Mouse (Mus musculus) 3134 (cell line): ENCODE measurements around the gene Tgfb2.

Experiments
- DNase-seq: peaks from one replicate; pipeline ENCODE4 v3.0.0-alpha.2; 2011; ENCODE audit warnings: low spot score; ENCODE audit not compliant: insufficient read length; ENCODE audit errors: extremely low read depth

The Tgfb2 gene

DNA sequence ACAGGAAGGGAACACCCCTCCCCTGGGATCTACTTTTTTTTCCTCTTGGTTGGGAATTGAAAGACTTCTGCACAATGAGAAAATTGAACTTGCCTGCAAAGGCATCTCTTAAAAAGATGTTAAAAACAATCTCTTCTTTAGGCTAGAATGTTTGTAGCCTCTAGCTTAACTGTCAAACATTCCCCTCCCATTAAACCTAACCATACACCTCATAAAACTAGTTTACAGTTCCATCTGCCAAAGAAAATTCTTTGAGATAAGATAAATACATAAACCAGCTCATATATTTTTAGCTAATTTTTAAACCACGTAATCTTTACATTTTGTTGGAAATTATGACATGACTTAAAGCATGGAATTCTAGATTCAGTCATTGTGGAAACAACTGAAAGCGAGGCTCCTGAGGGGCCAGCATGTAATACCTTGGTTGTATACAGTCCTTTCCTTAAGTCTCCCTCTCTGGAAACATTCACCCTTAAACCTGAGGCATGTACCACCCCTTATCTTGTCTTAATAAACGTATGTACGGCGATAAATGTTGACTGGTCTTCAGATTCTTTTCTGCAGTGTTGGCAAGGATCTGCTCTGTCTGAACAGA, 49.0 kb downstream of the Tgfb2 start:
- DNase-seq: no peak

DNA sequence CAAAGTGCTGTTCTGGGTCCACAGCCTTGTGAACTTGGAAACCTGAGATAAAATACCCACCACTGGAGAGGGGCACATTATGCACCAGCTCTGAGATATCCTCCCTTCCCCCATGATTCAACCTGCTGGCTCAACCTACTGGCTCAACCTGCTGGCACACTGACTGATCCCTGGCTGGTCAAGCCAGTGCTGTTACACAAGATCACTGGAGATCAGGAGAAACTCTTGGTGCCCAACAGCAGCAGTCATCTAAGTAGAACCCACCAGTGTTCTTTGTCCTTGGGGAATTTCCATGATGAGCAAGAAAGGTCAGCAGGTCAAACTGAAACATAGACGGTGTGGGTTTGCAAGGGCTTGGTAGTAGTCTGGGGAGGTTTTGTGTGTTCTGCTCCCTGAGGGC, 49.6 kb downstream of the Tgfb2 start:
- DNase-seq: no peak

DNA sequence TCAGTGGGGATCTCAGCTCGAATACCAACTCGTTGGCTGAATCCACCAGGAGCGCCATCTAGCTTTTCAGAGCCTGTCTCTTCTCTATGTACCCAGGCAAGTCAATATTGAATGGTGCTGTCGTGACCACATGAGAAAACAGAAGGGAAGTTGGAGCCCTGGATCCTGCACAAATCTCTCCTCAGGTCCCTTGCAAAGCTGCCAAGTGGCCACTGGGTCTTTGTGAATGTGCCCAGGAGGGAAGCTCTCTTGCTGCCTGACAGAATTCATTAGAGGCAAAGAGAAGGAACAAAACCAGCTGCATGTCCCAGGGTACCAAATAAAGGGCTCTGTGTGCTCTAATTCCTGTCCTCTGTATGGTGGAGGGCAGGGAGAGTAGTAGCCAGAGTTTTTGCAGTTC, 50.7 kb downstream of the Tgfb2 start:
- DNase-seq: no peak

DNA sequence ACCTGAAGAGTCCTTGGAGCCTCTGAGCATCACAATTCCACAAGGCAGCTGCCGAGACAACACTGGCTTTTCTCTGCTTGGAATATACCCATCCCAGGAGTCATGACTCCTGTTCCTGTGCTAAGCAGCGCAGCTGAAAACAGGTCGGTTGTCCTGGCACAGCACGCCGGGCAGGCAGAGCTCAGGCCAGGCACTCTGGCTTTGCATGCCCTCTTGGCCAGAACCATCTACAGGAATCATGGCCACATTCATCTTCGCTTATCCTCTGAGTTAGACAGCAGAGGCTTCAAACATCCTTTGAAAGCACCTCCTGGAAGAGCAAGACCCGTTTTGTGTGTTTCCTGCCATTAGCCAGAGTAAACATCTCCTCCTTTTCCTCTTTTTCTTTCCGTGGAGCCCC, 53.6 kb downstream of the Tgfb2 start:
- DNase-seq: peak; percentile 5

DNA sequence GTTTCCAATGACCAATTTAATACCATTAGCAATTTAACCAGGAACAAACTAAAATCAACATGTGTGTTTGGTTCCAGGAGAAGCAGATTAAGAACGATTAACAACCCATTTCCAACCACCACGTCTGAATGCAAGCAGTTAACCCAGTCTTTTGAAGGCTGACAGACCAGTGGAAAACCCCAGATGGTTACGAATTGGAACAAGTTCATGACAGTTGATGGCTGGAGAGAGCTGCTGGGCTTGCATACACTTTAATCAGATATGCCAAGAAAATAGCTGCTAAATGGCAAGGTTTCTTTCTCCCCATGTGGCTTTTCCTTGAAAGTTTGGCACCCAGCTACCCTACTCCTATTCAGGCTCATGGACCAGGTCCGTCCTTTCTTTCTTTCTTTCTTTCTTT, 55.8 kb downstream of the Tgfb2 start:
- DNase-seq: no peak

DNA sequence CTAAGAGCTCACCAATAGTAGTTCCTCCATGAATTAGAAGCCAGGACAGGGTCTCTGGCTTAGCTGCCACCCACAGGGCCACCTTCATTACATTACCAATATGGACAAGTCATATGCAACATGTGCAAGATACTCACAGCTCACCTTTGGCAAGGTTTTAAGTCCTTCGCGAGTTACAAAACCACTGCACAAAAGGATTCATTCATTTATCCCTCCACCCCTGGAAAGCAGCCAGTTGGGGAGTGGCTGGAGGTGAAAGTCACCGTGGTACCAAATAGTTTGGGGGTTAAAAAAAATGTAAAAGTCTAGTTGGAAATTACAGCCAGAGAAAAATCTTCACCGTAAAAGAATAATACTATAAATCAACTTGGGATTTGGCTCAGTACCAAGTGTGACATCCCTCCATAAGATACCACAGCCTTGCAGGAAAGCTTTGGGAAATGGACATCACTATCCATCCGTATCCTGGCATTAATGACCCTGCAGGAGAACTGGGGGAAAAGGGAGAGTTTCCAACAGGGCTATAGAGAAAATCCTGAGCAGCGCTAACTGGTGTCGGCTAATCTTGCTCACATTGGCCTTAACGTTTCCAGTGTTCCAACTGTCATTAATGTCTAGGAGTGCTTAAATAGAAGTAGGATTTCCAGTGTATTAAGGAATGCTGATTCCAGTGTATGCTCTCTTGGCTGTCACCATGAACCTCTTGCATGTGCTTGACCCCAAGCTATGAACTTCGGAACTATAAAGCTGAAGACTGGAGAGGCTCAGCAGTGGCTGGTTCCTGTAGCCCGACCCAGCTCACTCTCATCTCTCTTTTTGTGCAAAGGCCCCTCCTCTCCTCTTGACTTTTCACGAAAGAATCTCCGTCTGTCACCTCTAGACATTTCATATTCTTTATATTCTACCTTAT, 68.2 kb downstream of the Tgfb2 start:
- DNase-seq: no peak

DNA sequence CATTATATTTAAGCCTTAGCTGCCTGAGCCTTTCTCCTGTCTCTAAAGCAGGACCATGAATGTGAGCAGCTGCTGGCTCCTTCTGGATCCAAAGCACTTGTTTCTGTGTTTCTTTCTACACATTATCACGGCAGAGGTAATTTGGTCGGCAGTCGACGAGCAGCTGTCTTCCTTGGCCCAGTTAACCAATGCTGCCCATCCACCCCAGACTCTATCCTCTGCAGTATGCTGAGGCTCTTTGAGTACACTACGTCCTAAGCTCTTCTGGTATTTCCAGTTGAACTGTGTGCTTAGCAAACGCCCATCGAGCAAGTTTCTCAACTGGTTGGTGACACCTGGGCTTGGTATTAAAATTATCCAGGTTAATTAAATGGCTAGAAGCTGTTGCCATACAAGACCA, 70.7 kb downstream of the Tgfb2 start:
- DNase-seq: no peak

DNA sequence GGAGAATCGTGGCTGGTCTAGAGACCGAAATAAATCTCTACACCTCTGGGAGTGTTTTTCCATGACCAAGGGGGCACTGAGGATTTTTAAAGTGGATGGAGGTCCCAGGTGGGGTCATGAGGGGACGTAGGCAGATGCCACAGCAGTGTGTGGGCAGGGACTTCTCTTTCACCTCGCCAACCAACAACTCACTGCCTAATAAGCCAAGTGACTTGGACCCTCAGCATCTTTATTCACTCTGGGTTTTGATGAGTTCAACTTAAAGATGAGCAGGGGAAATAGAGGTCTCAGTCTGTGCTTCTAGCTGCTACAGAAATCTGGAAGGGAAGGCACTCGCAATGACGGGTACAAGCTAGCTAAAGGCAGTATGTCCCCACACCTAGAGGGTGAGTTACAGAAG, 74.3 kb downstream of the Tgfb2 start:
- no peak for DNase-seq

DNA sequence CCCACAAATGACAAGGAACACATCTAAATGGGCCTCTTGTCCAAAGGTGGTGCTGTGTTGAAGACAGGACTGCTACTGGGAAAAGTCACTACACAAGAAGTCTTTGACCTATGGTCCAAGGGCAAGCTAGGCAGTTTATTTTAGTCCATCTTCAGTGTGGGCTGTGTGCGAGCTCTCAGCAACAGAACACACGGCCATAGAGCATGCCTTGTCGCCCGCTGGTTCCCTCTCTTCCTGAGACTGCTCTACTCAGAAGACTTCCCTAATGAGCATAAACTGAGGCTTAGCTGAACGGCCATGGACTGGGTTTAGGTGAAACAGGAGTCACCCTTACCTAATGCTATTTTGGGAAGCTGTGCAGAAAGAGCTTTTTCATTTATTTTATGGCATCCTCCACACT, 74.8 kb downstream of the Tgfb2 start:
- no peak for DNase-seq

DNA sequence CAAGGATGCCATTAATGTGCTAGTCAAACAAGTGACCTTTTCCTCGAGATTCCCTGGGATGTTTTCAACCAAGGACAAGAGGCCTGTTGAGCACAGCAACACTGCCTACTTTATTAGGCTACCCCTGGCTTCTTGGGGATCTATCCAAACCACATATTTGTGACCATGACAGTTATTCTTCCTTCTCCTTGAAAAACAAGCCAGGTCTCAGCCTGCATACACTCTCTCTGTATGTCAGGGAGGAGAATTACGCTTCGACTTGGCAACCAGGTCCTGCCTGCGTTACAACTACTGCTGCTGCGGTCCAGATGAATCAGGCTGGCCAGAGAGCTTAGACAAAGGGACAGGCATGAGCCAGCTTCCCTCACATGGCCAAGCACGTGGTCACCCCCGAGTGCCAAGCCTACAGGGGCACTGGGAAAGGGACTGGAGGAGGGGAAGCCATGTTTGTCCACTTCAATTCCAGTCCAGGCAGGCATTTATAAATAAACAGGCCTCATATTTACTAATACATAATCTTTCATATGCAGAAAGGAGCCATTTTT, 78.3 kb downstream of the Tgfb2 start:
- peak; percentile 80 for DNase-seq

DNA sequence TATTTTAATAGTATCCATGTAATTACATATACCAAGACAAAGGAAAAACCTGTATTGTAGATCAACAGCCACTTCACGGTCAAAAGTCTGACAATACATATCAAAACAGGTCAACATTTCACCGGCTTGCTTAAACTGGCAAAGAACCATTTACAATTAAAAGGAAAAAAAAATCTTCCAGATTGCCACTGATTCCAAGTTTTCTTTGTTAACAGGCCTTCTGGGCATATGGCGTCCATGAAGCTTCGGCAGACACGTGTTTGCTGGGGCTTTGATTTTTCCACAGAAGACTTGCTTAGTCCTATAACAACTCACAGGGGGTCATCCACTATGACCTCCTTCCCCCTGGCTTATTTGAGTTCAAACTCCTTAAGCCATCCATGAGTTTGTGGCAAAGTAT, 81.3 kb downstream of the Tgfb2 start:
- no peak for DNase-seq

DNA sequence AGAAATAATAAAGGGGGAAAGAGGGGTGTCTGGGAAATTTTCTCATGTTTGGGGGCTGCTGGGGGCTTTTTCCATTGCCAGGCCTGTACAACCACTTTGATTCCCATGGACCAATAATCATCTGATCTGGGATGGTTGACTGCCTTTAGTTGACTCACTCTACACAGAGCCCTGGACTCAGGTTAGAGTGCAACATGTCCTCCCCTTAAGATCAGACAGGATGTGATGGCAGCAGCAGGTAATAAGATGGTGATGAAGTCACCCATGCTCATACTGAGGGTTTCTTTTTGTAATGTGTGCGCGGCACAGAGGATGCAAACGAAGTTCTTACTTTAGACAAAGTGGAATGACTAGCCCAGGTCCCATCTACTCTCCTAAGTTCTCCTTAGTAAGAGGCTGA, 84.0 kb downstream of the Tgfb2 start:
- no peak for DNase-seq

DNA sequence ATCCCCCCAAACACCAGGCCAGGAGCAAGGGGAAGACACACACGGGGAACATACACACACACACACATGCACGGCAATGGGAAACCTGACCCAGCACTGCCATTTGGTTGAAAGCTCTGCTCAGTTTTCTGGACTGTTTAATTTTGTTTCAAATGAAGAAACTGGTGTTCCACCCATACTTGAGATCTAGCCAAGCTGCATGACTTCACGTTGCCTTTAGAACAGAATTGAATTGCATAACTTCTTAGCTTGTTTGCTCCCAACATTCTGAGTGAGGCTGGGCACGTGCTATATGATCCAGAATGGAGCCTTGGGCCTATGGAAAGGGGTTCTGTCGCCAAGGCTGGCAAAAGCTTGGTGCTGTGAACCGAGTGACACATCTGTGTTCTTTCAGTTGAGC, 87.5 kb downstream of the Tgfb2 start:
- no peak for DNase-seq

DNA sequence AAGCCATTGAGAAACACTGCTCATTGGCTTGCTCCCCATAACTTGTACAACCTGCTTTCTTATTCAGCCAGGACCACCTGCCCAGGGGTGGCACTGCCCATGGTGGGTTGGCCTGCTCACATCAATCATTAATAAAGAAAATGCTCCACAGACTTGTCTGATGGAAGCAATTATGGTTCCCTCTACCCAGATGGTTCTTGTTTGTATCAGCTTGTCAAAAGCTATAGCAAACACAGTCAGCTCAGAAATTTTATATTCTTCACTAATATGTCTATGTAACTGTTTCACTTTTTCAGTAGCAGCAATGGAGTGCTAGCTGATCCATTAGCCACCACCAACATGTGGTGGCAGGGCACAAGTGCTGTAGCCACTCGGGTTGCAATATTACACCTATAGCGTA, 94.4 kb downstream of the Tgfb2 start:
- DNase-seq: no peak

DNA sequence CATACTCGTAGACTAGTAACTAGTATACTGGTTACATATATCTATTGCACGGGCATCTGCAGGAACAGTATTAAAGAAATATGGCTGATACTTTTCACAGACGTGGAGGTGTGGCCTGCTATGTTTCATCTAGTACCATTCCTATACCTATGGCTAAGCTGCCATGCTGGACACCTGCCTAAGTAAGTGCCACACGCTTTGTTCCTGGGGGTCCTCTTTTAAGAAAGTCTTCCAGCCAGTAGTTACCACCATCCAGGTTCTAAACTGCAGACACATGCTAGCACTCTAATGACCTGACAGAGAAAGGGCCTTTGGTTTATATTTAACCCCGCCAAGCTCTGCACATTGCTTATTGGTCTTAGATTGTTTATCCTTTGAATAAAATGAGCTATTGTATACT, 95.3 kb downstream of the Tgfb2 start:
- DNase-seq: no peak

DNA sequence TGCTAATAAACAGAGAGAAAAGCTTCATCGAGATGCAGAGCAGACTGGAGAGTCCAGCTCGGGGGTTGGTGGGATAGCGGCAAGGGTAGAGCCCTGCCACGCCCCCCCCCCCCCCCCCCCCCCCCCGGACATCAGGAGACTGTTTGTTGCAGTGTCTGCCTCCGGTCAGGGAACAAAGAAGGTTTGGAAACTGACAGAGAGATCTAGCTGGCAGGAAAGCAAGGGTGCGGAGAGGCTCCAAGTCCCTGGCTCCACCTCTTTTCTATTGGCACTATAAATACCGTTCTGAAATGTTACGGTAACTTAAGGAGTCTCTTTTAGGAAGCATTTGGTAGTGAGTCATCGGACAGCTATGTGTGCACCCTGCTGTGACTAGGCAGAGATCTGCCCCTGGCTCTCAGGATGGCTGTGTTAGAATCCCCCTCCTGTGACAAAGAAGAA, 96.0 kb downstream of the Tgfb2 start:
- DNase-seq: peak; percentile 67

DNA sequence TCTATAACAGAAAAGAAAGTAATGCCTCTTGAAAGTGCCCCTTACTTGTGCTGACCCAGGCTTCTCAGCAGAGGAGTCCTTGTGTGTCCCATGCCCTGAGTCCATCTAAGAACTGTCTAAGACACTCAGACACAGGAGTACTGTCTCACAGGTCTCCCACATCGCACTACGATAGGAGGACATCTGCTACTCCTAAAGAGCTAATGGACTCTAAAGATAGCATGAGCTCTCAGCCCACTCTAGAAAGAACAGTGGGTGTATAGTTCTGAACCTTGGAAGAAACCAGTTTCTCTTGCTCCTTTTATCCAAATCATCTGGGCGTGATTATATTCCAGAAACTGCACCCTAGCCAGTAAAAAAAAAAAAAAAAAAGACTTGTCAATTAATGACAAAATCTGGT, 97.7 kb downstream of the Tgfb2 start:
- no peak for DNase-seq

DNA sequence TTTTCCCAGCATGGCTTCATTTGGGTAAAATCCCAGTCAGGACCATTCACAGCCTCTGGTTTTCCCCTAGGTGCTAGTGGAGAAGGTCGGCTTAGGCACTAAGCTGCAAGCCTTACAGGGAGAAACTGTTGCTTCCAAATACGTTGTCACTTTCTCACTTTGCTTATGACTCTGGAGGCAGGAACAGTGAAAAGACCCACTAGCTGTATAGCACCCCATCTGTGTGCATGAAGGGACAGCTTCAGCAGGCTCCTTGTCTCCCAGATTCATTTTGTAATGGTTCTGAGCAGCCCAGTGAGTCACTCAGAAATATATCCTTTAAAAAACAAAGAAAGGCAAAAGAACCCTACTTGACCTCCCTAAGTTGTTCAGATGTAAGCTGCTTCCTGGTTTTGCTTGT, 100.2 kb downstream of the Tgfb2 start:
- no peak for DNase-seq

DNA sequence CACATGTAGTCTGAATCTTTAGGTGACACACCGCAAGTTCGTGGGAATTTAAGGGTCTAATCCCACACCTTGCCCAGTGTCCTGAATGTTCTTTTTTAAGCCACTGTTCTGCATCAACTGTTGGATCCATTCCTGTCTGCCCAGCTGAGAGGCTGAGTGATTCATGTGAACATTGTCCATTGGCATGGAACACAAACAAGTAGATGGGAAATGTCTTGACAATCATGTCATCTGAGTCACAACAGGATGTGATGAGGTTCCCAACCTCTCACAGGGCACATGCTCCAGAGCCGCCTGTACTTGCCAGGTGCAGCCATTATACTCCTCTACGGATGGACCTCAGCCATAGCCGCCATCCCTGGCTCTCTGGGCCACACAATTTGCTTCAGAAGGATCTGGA, 101.7 kb downstream of the Tgfb2 start:
- peak; percentile 26 for DNase-seq

DNA sequence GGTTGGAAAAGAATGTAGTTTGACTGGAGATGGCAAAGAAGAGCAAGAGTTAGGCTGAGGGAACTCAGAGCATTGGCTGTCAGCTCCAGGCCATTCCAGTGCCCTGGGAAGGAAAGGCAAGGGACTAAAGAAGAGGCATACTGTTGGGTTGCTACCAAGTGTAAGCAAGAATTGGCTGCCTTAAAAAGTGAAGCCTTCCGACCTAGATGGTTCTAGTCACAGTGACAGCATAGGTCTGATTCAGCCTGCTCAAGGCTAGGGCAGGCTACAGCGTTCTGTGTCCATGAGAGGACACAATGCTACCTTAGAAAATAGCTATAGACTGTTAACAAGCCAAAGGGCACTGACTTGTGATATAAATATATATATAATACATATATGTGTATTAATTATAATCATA, 117.6 kb downstream of the Tgfb2 start:
- DNase-seq: no peak

DNA sequence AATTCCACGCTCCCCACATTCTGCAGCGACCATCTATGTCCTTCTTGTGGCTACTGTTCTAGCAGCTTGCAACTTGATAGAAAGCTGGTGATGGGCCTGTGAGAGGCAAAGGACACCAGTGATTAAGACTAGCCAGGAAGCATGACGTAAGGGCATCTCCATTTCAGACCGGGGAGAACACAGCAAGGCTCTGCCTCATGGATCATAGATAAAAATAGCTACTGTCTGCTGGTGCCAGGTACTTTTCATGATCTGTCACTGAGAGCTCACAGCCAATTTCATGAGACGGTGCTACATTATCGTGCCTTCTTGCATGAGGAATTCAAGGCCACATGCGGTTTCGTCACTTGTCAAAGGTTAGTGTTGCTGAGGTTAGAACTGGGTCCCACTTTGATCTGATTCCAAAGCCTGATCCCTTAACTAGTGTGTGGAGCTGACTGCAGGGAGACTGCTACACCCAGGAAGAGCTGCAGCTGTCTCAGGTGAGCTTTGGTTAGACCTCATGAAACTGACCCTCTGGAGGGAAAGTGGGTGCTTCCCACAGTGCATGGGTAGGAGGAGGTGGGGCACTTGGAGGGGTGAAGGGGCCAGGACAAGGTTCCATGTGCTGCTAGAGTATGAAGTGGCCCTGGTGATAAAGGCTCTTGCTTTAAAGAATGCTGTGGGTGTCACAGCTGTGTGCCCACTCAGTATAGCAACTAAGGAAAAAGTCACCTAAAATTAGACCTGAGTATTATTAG, 118.6 kb downstream of the Tgfb2 start:
- DNase-seq: peak; percentile 75
